Mouse (Mus musculus): ENCODE results near the gene Ifna7.

- no peak for TF ChIP-seq POLR2A (IDR thresholded peaks at IDR 0.05; ENCODE audit: insufficient read depth, low read depth, low read length)
- TF ChIP-seq CTCF (IDR thresholded peaks at IDR 0.05; ENCODE audit: insufficient read depth, low read depth, low read length): no peak
Observed at GRCm38 (mm10) chr4:88841438-88841911, 25.4 kb downstream of the Ifna7 start, which contains the start of gene Ifna4.

Data from olfactory bulb, adult 2 months (tissue).